Mouse (Mus musculus): ENCODE measurements around the gene Magi2. TPM values are rescaled to one million over a fixed set of nuclear protein-coding genes. Genes with fewer than 3 reads are reported as not detected.

The Magi2 gene
- polyA plus RNA-seq, 1 experiment from 2014 or later = 8.4 TPM

DNA sequence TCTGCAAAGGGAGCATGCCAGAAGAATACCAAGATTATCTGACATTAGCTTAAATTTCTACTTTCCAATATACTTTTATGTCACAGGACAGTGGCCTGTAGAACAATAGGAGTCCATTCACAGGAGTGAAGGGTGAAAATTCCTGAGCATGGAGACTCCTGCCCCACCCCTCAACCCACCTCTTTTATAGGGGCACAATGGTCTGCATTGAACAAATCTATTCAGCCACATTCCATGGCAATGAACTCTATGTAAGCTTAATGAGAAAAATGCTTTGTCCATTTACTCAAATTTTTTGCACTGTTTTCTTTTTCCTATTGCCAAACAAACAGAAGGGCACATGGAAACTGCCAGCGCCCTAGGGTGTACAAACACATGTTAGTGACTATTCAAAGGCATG, 838.2 kb downstream of the Magi2 start:
- DNase-seq (ENCODE audit: low spot score) (no peak), ATAC-seq (no peak)
- Histone ChIP-seq H3K4me1 (ENCODE audit: control insufficient read depth, insufficient read depth, low read length) (0 out of 2 replicates have a peak, but pooled peaks cover 3% of the 10 kb centered on the region), H3K9me3 (replicated peaks; ENCODE audit: control insufficient read depth, low read length) (no peaks in the 10 kb centered on the region), H3K4me2 (ENCODE audit: low read length) (no peak overlapping the region), H3K36me3 (ENCODE audit: control insufficient read depth, insufficient read depth, low read length) (no peaks in the 10 kb centered on the region), H3K9ac (ENCODE audit: low read length) (no peak overlapping the region), H3K27me3 (replicated peaks; ENCODE audit: control insufficient read depth, insufficient read depth, low read length) (no peaks in the 10 kb centered on the region), H3K4me3 (ENCODE audit: low read depth, low read length) (no peak overlapping the region), H3K27ac (ENCODE audit: low read depth, low read length) (no peak overlapping the region)
- WGBS = 55% methylated on average over 1 of the region's 1 CpGs

DNA sequence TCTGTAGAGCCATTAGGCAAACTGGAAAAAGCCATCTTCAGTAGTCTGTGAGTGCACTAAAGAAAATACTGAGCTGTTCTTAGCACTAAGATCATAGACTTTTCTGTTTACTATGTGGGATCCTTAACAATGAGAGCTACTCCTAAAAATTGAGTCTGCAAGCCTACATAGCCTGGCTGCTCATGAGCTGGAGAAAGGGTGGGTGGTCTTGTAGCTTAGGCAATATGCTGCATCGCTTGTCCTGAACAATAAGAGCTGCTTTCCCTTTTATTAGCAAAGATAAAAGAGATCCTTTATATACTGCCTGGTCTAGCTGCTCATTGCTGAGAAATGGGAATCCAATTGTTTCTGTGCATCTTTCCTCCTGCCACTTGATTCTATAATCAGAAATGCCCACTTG, 841.7 kb downstream of the Magi2 start:
- ATAC-seq = peak; percentile 34; the same call in 1 of the 2 replicates

DNA sequence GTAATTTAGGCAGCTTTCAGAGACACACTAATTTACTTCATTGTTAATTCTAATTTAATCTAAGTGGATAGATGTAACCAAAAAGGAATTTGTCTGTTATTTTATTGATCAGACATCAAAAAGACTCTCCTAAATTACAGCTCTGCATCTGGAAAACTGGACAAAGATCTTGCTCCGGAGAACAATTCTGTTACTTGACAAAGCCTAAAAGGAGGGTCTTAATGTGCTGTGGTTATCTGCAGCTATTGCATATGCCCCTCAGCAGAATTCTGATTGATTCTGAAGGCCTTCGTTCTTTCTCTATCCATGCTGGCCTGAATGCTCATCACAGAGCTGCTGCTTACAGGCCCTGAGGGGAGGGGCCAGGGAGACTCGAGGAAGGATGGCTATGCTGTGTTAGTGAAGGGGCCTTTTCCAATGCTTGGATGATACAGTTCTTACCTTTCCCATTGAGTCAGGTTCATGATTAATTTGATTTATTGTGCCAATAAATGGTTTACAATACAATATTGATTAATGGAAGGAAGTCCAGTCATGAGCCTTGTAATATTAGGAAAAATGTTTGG, 842.2 kb downstream of the Magi2 start:
- Histone ChIP-seq H3K9me3 (replicated peaks; ENCODE audit: control insufficient read depth, low read length) (no peaks in the 10 kb centered on the region), H3K4me3 (ENCODE audit: low read depth, low read length) (no peak overlapping the region), H3K27me3 (replicated peaks; ENCODE audit: control insufficient read depth, insufficient read depth, low read length) (no peaks in the 10 kb centered on the region), H3K9ac (ENCODE audit: low read length) (no peak overlapping the region), H3K4me2 (ENCODE audit: low read length) (no peak overlapping the region), H3K27ac (ENCODE audit: low read depth, low read length) (no peak overlapping the region), H3K4me1 (ENCODE audit: control insufficient read depth, insufficient read depth, low read length) (0 out of 2 replicates have a peak, but pooled peaks cover 3% of the 10 kb centered on the region), H3K36me3 (ENCODE audit: control insufficient read depth, insufficient read depth, low read length) (no peaks in the 10 kb centered on the region)
- DNase-seq (ENCODE audit: low spot score) = no peak
- 16% methylated on average over 3 of the region's 3 CpGs for WGBS
- ATAC-seq = peak; percentile 72; the same call in 1 of the 2 replicates

More for the DNA sequence above, 841.7 kb downstream of the Magi2 start:
- Histone ChIP-seq H3K4me3 (ENCODE audit: low read depth, low read length) (no peak overlapping the region), H3K36me3 (ENCODE audit: control insufficient read depth, insufficient read depth, low read length) (no peaks in the 10 kb centered on the region), H3K27ac (ENCODE audit: low read depth, low read length) (no peak overlapping the region), H3K4me1 (ENCODE audit: control insufficient read depth, insufficient read depth, low read length) (0 out of 2 replicates have a peak, but pooled peaks cover 3% of the 10 kb centered on the region), H3K9me3 (replicated peaks; ENCODE audit: control insufficient read depth, low read length) (no peaks in the 10 kb centered on the region), H3K4me2 (ENCODE audit: low read length) (no peak overlapping the region), H3K27me3 (replicated peaks; ENCODE audit: control insufficient read depth, insufficient read depth, low read length) (no peaks in the 10 kb centered on the region), H3K9ac (ENCODE audit: low read length) (no peak overlapping the region)
- WGBS = 5% methylated on average over 1 of the region's 1 CpGs
- peak; percentile 18 for DNase-seq (ENCODE audit: low spot score)

DNA sequence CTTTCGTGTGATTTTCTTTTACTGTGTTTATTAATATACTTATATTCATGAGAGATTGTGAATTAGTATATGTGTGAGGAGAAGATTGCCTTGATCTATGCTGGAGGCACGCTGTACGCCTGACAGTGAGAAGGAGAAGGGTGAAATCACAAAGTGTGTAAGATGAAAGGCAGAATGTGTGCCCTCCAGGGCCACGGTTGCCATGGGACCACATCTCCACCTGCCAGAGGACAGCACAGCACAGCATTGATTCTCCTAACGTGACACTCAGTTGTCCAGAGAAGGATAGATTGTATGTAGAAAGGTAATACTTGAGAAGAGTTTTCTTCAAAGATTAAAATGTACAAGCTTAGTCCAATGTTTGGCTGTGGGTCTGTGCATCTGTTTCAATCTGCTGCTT, 847.3 kb downstream of the Magi2 start:
- Histone ChIP-seq H3K36me3 (ENCODE audit: control insufficient read depth, insufficient read depth, low read length) (no peaks in the 10 kb centered on the region), H3K4me3 (ENCODE audit: low read depth, low read length) (no peak overlapping the region), H3K9ac (ENCODE audit: low read length) (no peak overlapping the region), H3K4me2 (ENCODE audit: low read length) (no peak overlapping the region), H3K27me3 (replicated peaks; ENCODE audit: control insufficient read depth, insufficient read depth, low read length) (no peaks in the 10 kb centered on the region), H3K27ac (ENCODE audit: low read depth, low read length) (no peak overlapping the region), H3K9me3 (replicated peaks; ENCODE audit: control insufficient read depth, low read length) (no peaks in the 10 kb centered on the region), H3K4me1 (ENCODE audit: control insufficient read depth, insufficient read depth, low read length) (0 out of 2 replicates have a peak, but pooled peaks cover under 1% of the 10 kb centered on the region)
- ATAC-seq (no peak), DNase-seq (ENCODE audit: low spot score) (no peak)
- WGBS = 85% methylated on average over 5 of the region's 5 CpGs

DNA sequence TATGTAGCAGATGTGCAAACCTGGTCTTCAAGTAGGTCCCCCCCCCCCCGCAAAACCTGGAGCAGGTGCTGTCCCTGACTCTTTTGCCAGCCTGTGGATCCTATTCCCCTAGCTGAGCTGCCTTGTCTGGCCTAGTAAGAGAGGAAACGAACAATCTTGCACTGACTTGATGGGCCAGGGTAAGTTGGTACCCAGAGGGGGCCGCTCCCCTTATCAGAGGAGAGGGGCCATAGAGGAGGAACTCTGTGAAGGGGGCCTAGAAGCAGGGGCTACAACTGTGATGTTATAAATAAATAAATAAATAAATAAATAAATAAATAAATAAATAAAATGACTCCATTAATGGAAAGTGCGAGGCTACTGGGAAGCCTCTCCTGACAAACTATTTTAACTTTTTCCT, 848.0 kb downstream of the Magi2 start:
- Histone ChIP-seq H3K27ac (ENCODE audit: low read depth, low read length) (no peak overlapping the region), H3K27me3 (replicated peaks; ENCODE audit: control insufficient read depth, insufficient read depth, low read length) (no peaks in the 10 kb centered on the region), H3K9me3 (replicated peaks; ENCODE audit: control insufficient read depth, low read length) (no peaks in the 10 kb centered on the region), H3K4me3 (ENCODE audit: low read depth, low read length) (no peak overlapping the region), H3K4me2 (ENCODE audit: low read length) (no peak overlapping the region), H3K9ac (ENCODE audit: low read length) (no peak overlapping the region), H3K4me1 (ENCODE audit: control insufficient read depth, insufficient read depth, low read length) (no peaks in the 10 kb centered on the region), H3K36me3 (ENCODE audit: control insufficient read depth, insufficient read depth, low read length) (no peaks in the 10 kb centered on the region)
- ATAC-seq = no peak
- no peak for DNase-seq (ENCODE audit: low spot score)
- 96% methylated on average over 4 of the region's 4 CpGs for WGBS

DNA sequence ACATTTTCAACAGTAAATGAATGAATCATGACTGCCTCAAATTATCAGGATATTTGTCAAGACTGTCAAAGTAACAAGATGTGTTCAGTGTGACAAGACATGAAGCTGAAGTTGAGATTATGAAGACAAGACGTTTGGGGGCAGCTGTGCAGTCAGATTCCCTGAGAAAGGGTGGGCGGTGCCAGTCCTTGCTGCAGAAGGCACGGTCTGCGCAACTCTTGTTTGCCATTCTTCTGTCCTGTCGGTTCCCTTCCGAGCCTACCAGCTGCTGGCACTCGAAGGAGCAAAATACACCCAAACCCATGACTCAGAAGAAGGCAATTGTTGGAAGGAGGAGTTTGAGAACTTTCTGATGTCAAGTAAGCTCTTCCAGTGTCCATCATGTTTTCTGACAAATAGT, 852.1 kb downstream of the Magi2 start:
- 82% methylated on average over 7 of the region's 7 CpGs for WGBS
- Histone ChIP-seq H3K9ac (ENCODE audit: low read length) (no peak overlapping the region), H3K36me3 (ENCODE audit: control insufficient read depth, insufficient read depth, low read length) (no peaks in the 10 kb centered on the region), H3K27ac (ENCODE audit: low read depth, low read length) (no peak overlapping the region), H3K27me3 (replicated peaks; ENCODE audit: control insufficient read depth, insufficient read depth, low read length) (no peaks in the 10 kb centered on the region), H3K4me1 (ENCODE audit: control insufficient read depth, insufficient read depth, low read length) (no peaks in the 10 kb centered on the region), H3K4me3 (ENCODE audit: low read depth, low read length) (no peak overlapping the region), H3K9me3 (replicated peaks; ENCODE audit: control insufficient read depth, low read length) (no peaks in the 10 kb centered on the region), H3K4me2 (ENCODE audit: low read length) (no peak overlapping the region)
- DNase-seq (ENCODE audit: low spot score) (no peak), ATAC-seq (no peak)

DNA sequence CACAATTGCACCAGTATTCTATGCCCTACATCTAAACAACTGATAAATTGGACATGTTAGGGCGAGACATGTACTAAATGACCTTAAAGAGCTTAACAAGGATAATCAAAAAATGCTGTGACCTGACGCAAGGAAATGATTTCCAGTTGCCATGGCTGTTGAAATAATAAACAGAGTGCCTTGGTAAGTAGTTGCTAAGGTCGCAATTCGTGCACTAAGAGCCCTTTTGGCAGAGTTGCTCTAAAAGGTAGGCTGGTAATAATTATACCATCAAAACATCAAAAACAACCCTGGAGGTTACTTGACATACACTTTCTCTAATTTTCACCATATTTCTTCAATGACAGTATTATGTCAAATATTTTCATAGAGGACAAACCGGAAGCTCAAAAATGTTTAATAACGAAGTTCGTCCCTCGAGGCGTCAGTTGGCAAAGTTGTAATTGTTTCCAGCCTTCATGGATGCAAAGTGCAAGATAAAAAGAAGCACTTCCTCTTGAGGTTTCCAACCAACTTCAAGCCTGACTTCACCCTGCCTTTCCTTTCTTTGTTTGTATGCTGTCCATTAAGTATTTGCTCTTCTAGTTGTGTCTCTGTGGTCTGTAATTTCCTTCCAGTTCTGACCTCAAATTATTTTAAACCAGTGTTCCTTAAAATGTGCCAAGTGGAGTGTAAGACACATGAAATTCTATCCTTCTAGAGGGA, 853.9 kb downstream of the Magi2 start:
- no peaks in the 10 kb centered on the region for H3K9me3 ChIP-seq (replicated peaks; ENCODE audit: control insufficient read depth, low read length)
- no peaks in the 10 kb centered on the region for H3K4me1 ChIP-seq (ENCODE audit: control insufficient read depth, insufficient read depth, low read length)
- ATAC-seq (no peak), DNase-seq (ENCODE audit: low spot score) (no peak)
- no peaks in the 10 kb centered on the region for H3K36me3 ChIP-seq (ENCODE audit: control insufficient read depth, insufficient read depth, low read length)
- WGBS = 90% methylated on average over 9 of the region's 9 CpGs
- no peak overlapping the region for H3K4me2 ChIP-seq (ENCODE audit: low read length)
- no peaks in the 10 kb centered on the region for H3K27me3 ChIP-seq (replicated peaks; ENCODE audit: control insufficient read depth, insufficient read depth, low read length)
- H3K4me3 ChIP-seq (ENCODE audit: low read depth, low read length) = no peak overlapping the region
- H3K27ac ChIP-seq (ENCODE audit: low read depth, low read length) = no peak overlapping the region
- no peak overlapping the region for H3K9ac ChIP-seq (ENCODE audit: low read length)

DNA sequence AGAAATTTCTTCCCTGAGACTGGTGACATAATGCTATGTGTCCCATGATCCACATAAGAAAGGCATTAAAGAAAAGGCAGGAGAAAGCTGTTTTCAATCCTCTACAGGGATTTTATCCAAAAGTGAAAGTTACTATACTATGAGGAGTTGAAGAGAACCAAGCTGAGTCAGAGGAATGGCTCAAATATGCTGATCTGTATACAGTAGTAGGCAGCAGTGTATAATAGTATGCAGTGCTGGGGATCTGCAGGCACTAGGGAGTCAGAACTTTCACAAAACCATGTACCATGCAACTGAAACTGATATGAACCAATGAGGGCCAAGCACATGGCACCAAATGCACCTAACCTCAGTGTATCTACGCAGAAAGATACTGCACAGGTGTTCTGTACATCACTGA, 855.5 kb downstream of the Magi2 start:
- Histone ChIP-seq H3K4me3 (ENCODE audit: low read depth, low read length) (no peak overlapping the region), H3K9me3 (replicated peaks; ENCODE audit: control insufficient read depth, low read length) (no peaks in the 10 kb centered on the region), H3K27ac (ENCODE audit: low read depth, low read length) (no peak overlapping the region), H3K4me2 (ENCODE audit: low read length) (no peak overlapping the region), H3K9ac (ENCODE audit: low read length) (no peak overlapping the region), H3K27me3 (replicated peaks; ENCODE audit: control insufficient read depth, insufficient read depth, low read length) (no peaks in the 10 kb centered on the region), H3K36me3 (ENCODE audit: control insufficient read depth, insufficient read depth, low read length) (no peaks in the 10 kb centered on the region), H3K4me1 (ENCODE audit: control insufficient read depth, insufficient read depth, low read length) (no peaks in the 10 kb centered on the region)
- no peak for DNase-seq (ENCODE audit: low spot score)
- 94% methylated on average over 1 of the region's 1 CpGs for WGBS
- ATAC-seq = no peak

DNA sequence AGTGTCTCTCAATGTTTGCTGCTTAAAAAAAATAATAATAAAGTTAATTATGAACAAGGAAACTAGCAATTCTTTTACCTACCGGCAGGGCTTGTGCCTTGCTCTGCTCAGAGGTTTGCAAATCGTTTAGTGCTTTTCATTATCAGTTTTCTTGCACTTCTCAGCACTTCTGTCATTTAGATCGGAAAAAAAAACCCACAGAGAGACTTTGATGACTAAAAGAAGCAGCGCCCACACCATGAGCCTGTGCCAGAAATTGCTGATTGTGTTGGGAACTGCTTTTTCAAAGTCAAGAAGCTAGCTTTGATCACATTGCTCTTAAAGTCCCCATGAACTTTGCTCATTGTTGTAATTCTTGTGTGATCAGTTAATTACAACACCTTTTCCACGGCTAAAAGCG, 860.2 kb downstream of the Magi2 start:
- Histone ChIP-seq H3K27ac (ENCODE audit: low read depth, low read length) (no peak overlapping the region), H3K27me3 (replicated peaks; ENCODE audit: control insufficient read depth, insufficient read depth, low read length) (no peaks in the 10 kb centered on the region), H3K9me3 (replicated peaks; ENCODE audit: control insufficient read depth, low read length) (no peaks in the 10 kb centered on the region), H3K4me2 (ENCODE audit: low read length) (no peak overlapping the region), H3K4me3 (ENCODE audit: low read depth, low read length) (no peak overlapping the region), H3K9ac (ENCODE audit: low read length) (no peak overlapping the region), H3K36me3 (ENCODE audit: control insufficient read depth, insufficient read depth, low read length) (no peaks in the 10 kb centered on the region), H3K4me1 (ENCODE audit: control insufficient read depth, insufficient read depth, low read length) (no peaks in the 10 kb centered on the region)
- DNase-seq (ENCODE audit: low spot score) (peak; percentile 17), ATAC-seq (no peak)
- WGBS = 64% methylated on average over 6 of the region's 6 CpGs
